Mouse (Mus musculus) midbrain, embryonic 13.5 days (tissue): ENCODE data around the gene Mrpl38. TPM values are rescaled to one million over a fixed set of nuclear protein-coding genes. Genes with fewer than 3 reads are reported as not detected.

Experiments used
- ATAC-seq: fragments of 200-750 bp; cut with Nextera tagmentation; 2 replicates; pipeline ENCODE4 v1.8.0; 2017; ENCODE audit warnings: mild to moderate bottlenecking, moderate TSS enrichment, moderate library complexity
- H3K27ac ChIP-seq: fragments of 300-500 bp; sonication (generic); 2 replicates; pipeline ENCODE4 v1.5.1; 2015; ENCODE audit warnings: inconsistent platforms, mild to moderate bottlenecking, moderate library complexity
- H3K27me3 ChIP-seq: fragments of 300-500 bp; sonication (generic); 2 replicates; pipeline ENCODE4 v1.6.1; 2015; ENCODE audit warnings: mild to moderate bottlenecking, inconsistent platforms
- H3K36me3 ChIP-seq: fragments of 300-500 bp; sonication (generic); 2 replicates; pipeline ENCODE4 v1.6.1; 2015; ENCODE audit warnings: mild to moderate bottlenecking, inconsistent platforms
- H3K4me1 ChIP-seq: fragments of 300-500 bp; sonication (generic); replicated peaks from 2 replicates; pipeline ENCODE4 v1.6.1; 2015; ENCODE audit warnings: inconsistent platforms
- H3K4me2 ChIP-seq: fragments of 300-500 bp; sonication (generic); replicated peaks from 2 replicates; pipeline ENCODE4 v1.6.1; 2015; ENCODE audit warnings: moderate library complexity, mild to moderate bottlenecking, inconsistent platforms
- H3K4me3 ChIP-seq: fragments of 300-500 bp; sonication (generic); replicated peaks from 2 replicates; pipeline ENCODE4 v1.5.1; 2015; ENCODE audit warnings: mild to moderate bottlenecking, inconsistent platforms
- H3K9ac ChIP-seq: fragments of 300-500 bp; sonication (generic); replicated peaks from 2 replicates; pipeline ENCODE4 v1.6.1; 2015; ENCODE audit warnings: mild to moderate bottlenecking, inconsistent platforms
- H3K9me3 ChIP-seq: fragments of 300-500 bp; sonication (generic); 2 replicates; pipeline ENCODE4 v1.6.1; 2016; ENCODE audit warnings: mild to moderate bottlenecking, inconsistent platforms
- WGBS: fragments of 180-500 bp; shearing (Covaris S2); methylation state at CpG from one replicate; pipeline ENCODE4 v1.1.7; 2015; 5-methylcytosine and 5-hydroxymethylcytosine counted together
- polyA plus RNA-seq: library from polyadenylated mRNA; unstranded; fragments of >200 nt; fragmentation: Nextera tagmentation; extraction: Ambion mirVana; gene quantifications from 2 replicates; pipeline ENCODE4 v1.2.1, GENCODE M21; 2015

Gene Mrpl38
- polyA plus RNA-seq, 1 experiment from 2014 or later: 78.3 TPM

GRCm38 (mm10) chr11:116084166-116084565 is 54.5 kb downstream of the Mrpl38 start:
- peaks cover 50% of the 10 kb centered on the region for H3K36me3 ChIP-seq

GRCm38 (mm10) chr11:116083096-116083672 is 55.5 kb downstream of the Mrpl38 start:
- Histone ChIP-seq H3K27ac (no peak overlapping the region), H3K27me3 (no peaks in the 10 kb centered on the region), H3K9ac (no peak overlapping the region), H3K36me3 (peaks cover 53% of the 10 kb centered on the region), H3K4me3 (no peak overlapping the region), H3K4me2 (no peak overlapping the region), H3K4me1 (peaks cover 29% of the 10 kb centered on the region), H3K9me3 (no peaks in the 10 kb centered on the region)
- WGBS: 94% methylated on average over 14 of the region's 14 CpGs
- no peak for ATAC-seq

More at GRCm38 (mm10) chr11:116084166-116084565, 54.5 kb downstream of the Mrpl38 start:
- H3K27ac ChIP-seq: no peak overlapping the region
- WGBS: 91% methylated on average over 6 of the region's 6 CpGs
- no peak overlapping the region for H3K9ac ChIP-seq
- ATAC-seq: no peak
- no peaks in the 10 kb centered on the region for H3K9me3 ChIP-seq
- no peak overlapping the region for H3K4me2 ChIP-seq
- no peaks in the 10 kb centered on the region for H3K27me3 ChIP-seq
- peaks cover 20% of the 10 kb centered on the region for H3K4me1 ChIP-seq
- H3K4me3 ChIP-seq: no peak overlapping the region

Other genes starting within 250 kb of the Mrpl38 start
- gene Smim5, start 238.9 kb downstream of the Mrpl38 start, polyA plus RNA-seq: 0.97 and 1.4 TPM in 2 replicates
- gene Smim6, start 226.9 kb downstream of the Mrpl38 start, polyA plus RNA-seq: 0.84 and 0.93 TPM in 2 replicates
- 52.7 and 53.8 TPM in 2 replicates for gene Sap30bp, start 205.6 kb downstream of the Mrpl38 start, polyA plus RNA-seq
- gene Recql5, start 205.4 kb downstream of the Mrpl38 start, polyA plus RNA-seq: 28.3 and 29.2 TPM in 2 replicates
- 0.15 and 0.43 TPM in 2 replicates for gene Itgb4, start 164.2 kb downstream of the Mrpl38 start, polyA plus RNA-seq
- 49.2 and 58.9 TPM in 2 replicates for gene Galk1, start 126.1 kb downstream of the Mrpl38 start, polyA plus RNA-seq
- gene H3f3b, start 110.9 kb downstream of the Mrpl38 start, polyA plus RNA-seq: 2,611 and 2,977 TPM in 2 replicates
- 41.1 and 43.7 TPM in 2 replicates for gene Unk, start 108.5 kb downstream of the Mrpl38 start, polyA plus RNA-seq
- 1.2 TPM in 2 replicates for gene Unc13d, start 60.9 kb downstream of the Mrpl38 start, polyA plus RNA-seq
- gene Wbp2, start 51.9 kb downstream of the Mrpl38 start, polyA plus RNA-seq: 128 and 132 TPM in 2 replicates
- gene Trim47, start 11.7 kb downstream of the Mrpl38 start, polyA plus RNA-seq: 2.0 and 3.4 TPM in 2 replicates
- 1.3 and 1.8 TPM in 2 replicates for gene Trim65, start 7.7 kb downstream of the Mrpl38 start, polyA plus RNA-seq
- 69.1 and 76.5 TPM in 2 replicates for gene Fbf1, start 29.3 kb upstream of the Mrpl38 start, polyA plus RNA-seq
- 78.4 and 88.2 TPM in 2 replicates for gene Ten1, start 60.0 kb upstream of the Mrpl38 start, polyA plus RNA-seq
- 50.3 and 51.0 TPM in 2 replicates for gene Acox1, start 60.2 kb upstream of the Mrpl38 start, polyA plus RNA-seq
- gene Evpl, start 99.2 kb upstream of the Mrpl38 start, polyA plus RNA-seq: 0.28 and 0.30 TPM in 2 replicates
- 63.4 and 68.5 TPM in 2 replicates for gene Srp68, start 135.3 kb upstream of the Mrpl38 start, polyA plus RNA-seq
- gene Galr2, start 142.1 kb upstream of the Mrpl38 start, polyA plus RNA-seq: 0.22 and 0.26 TPM in 2 replicates
- gene Exoc7, start 168.4 kb upstream of the Mrpl38 start, polyA plus RNA-seq: 92.0 and 104 TPM in 2 replicates
- gene Foxj1, start 196.5 kb upstream of the Mrpl38 start, polyA plus RNA-seq: 6.2 and 12.4 TPM in 2 replicates